Mouse (Mus musculus) embryonic stem cell, embryonic (primary cell): Measurements from ENCODE around the gene Pnpla2.

Source experiments
- CTCF ChIA-PET, 4 experiments: fragments of 300-600 bp in 2 of 4; fragments of 350-600 bp in 2 of 4; sonication (Branson Sonifier 250); formaldehyde crosslinking; loops; one replicate each; lab custom pipeline; 2022; ENCODE audit warnings: inconsistent platforms in 2 of 4; lab: Charles Lee
- POLR2A ChIA-PET, 4 experiments: fragments of 300-600 bp in 2 of 4; fragments of 350-600 bp in 2 of 4; sonication (Branson Sonifier 250); formaldehyde crosslinking; loops; one replicate each; lab custom pipeline; 2022; ENCODE audit warnings: antibody characterized with exemption in 4 of 4, inconsistent platforms in 1 of 4; lab: Charles Lee

Gene Pnpla2

GRCm38 (mm10) chr7:141510196-141510595 is 55.2 kb downstream of the Pnpla2 start:
- CTCF ChIA-PET = interaction anchor here in 3 of 4 experiments (1.4 to 2.1 kb wide), 3 partner anchors 13 to 29 kb away, joined by 4 to 11 read pairs (median 4); no protein-coding TSS in a partner anchor
- POLR2A ChIA-PET = interaction anchor here in 3 of 4 experiments (0.6 to 1.8 kb wide), 6 partner anchors 14 to 60 kb away, joined by 3 to 4 read pairs (median 4); partner anchors contain the start of genes Chid1 (in 1 of the 3), Polr2l (in 1 of the 3) and Tspan4 (in 1 of the 3)
